Mouse (Mus musculus): ENCODE measurements around the gene Mrnip. TPM values are rescaled to one million over a fixed set of nuclear protein-coding genes. Genes with fewer than 3 reads are reported as not detected.

Gene Mrnip
- polyA plus RNA-seq, 1 experiment from 2014 or later: 30.9 TPM

GRCm38 (mm10) chr11:50229252-50229910 lies 55.1 kb downstream of the Mrnip start:
- Histone ChIP-seq H3K9me3 (ENCODE audit: control insufficient read depth, low read length) (no peaks in the 10 kb centered on the region), H3K9ac (ENCODE audit: low read length) (no peak overlapping the region), H3K36me3 (ENCODE audit: control insufficient read depth, insufficient read depth, low read length) (peaks cover 10% of the 10 kb centered on the region; the same call in 1 of the 2 replicates), H3K27me3 (ENCODE audit: control insufficient read depth, insufficient read depth, low read length) (no peaks in the 10 kb centered on the region), H3K4me2 (ENCODE audit: low read depth, severe bottlenecking) (no peak overlapping the region), H3K4me1 (ENCODE audit: control insufficient read depth, insufficient read depth, low read length) (peaks cover 40% of the 10 kb centered on the region), H3K27ac (replicated peaks; ENCODE audit: low read depth, low read length) (no peak overlapping the region; the same call in 1 of the 2 replicates), H3K4me3 (ENCODE audit: low read depth, low read length) (no peak overlapping the region)
- 38% methylated on average over 7 of the region's 7 CpGs for WGBS
- no peak for ATAC-seq (ENCODE audit: insufficient number of reproducible peaks, low FRiP score, low TSS enrichment, low read depth)
- DNase-seq (ENCODE audit: low spot score): no peak

GRCm38 (mm10) chr11:50230481-50231304 lies 56.4 kb downstream of the Mrnip start:
- Histone ChIP-seq H3K4me3 (ENCODE audit: low read depth, low read length) (no peak overlapping the region), H3K4me1 (ENCODE audit: control insufficient read depth, insufficient read depth, low read length) (peaks cover 38% of the 10 kb centered on the region), H3K27me3 (ENCODE audit: control insufficient read depth, insufficient read depth, low read length) (no peaks in the 10 kb centered on the region), H3K36me3 (ENCODE audit: control insufficient read depth, insufficient read depth, low read length) (peaks cover 15% of the 10 kb centered on the region; the same call in 1 of the 2 replicates), H3K9ac (ENCODE audit: low read length) (no peak overlapping the region), H3K4me2 (ENCODE audit: low read depth, severe bottlenecking) (peak overlapping the region; percentile 50), H3K27ac (replicated peaks; ENCODE audit: low read depth, low read length) (no peak overlapping the region), H3K9me3 (ENCODE audit: control insufficient read depth, low read length) (no peaks in the 10 kb centered on the region)
- DNase-seq (ENCODE audit: low spot score): peak; percentile 46
- no peak for ATAC-seq (ENCODE audit: insufficient number of reproducible peaks, low FRiP score, low TSS enrichment, low read depth)
- 23% methylated on average over 45 of the region's 45 CpGs for WGBS

GRCm38 (mm10) chr11:50231411-50231810 lies 57.2 kb downstream of the Mrnip start:
- ATAC-seq (ENCODE audit: insufficient number of reproducible peaks, low FRiP score, low TSS enrichment, low read depth): 0 out of 2 replicates have a peak, but pooled peaks have one; percentile 37
- Histone ChIP-seq H3K4me1 (ENCODE audit: control insufficient read depth, insufficient read depth, low read length) (peaks cover 37% of the 10 kb centered on the region), H3K27me3 (ENCODE audit: control insufficient read depth, insufficient read depth, low read length) (no peaks in the 10 kb centered on the region), H3K4me2 (ENCODE audit: low read depth, severe bottlenecking) (0 out of 2 replicates have a peak overlapping the region, but pooled peaks have one; percentile 5), H3K4me3 (ENCODE audit: low read depth, low read length) (no peak overlapping the region), H3K27ac (replicated peaks; ENCODE audit: low read depth, low read length) (no peak overlapping the region), H3K9me3 (ENCODE audit: control insufficient read depth, low read length) (no peaks in the 10 kb centered on the region), H3K36me3 (ENCODE audit: control insufficient read depth, insufficient read depth, low read length) (peaks cover 15% of the 10 kb centered on the region; the same call in 1 of the 2 replicates), H3K9ac (ENCODE audit: low read length) (no peak overlapping the region)
- peak; percentile 74 for DNase-seq (ENCODE audit: low spot score)
- WGBS: 19% methylated on average over 8 of the region's 8 CpGs

- Histone ChIP-seq H3K9ac (ENCODE audit: low read length) (no peak overlapping the region), H3K27ac (replicated peaks; ENCODE audit: low read depth, low read length) (no peak overlapping the region), H3K27me3 (ENCODE audit: control insufficient read depth, insufficient read depth, low read length) (peaks cover 13% of the 10 kb centered on the region), H3K4me3 (ENCODE audit: low read depth, low read length) (no peak overlapping the region), H3K4me2 (ENCODE audit: low read depth, severe bottlenecking) (no peak overlapping the region), H3K9me3 (ENCODE audit: control insufficient read depth, low read length) (no peaks in the 10 kb centered on the region), H3K4me1 (ENCODE audit: control insufficient read depth, insufficient read depth, low read length) (peaks cover 30% of the 10 kb centered on the region), H3K36me3 (ENCODE audit: control insufficient read depth, insufficient read depth, low read length) (peaks cover 15% of the 10 kb centered on the region; the same call in 1 of the 2 replicates)
- WGBS: 90% methylated on average over 13 of the region's 13 CpGs
- ATAC-seq (ENCODE audit: insufficient number of reproducible peaks, low FRiP score, low TSS enrichment, low read depth) (no peak), DNase-seq (ENCODE audit: low spot score) (no peak)
Observed at GRCm38 (mm10) chr11:50233022-50233421, 58.8 kb downstream of the Mrnip start.

- Histone ChIP-seq H3K9ac (ENCODE audit: low read length) (no peak overlapping the region), H3K4me3 (ENCODE audit: low read depth, low read length) (no peak overlapping the region), H3K27ac (replicated peaks; ENCODE audit: low read depth, low read length) (no peak overlapping the region), H3K36me3 (ENCODE audit: control insufficient read depth, insufficient read depth, low read length) (peaks cover 15% of the 10 kb centered on the region; the same call in 1 of the 2 replicates), H3K4me2 (ENCODE audit: low read depth, severe bottlenecking) (no peak overlapping the region), H3K4me1 (ENCODE audit: control insufficient read depth, insufficient read depth, low read length) (peaks cover 22% of the 10 kb centered on the region), H3K9me3 (ENCODE audit: control insufficient read depth, low read length) (no peaks in the 10 kb centered on the region), H3K27me3 (ENCODE audit: control insufficient read depth, insufficient read depth, low read length) (peaks cover 21% of the 10 kb centered on the region)
- no peak for DNase-seq (ENCODE audit: low spot score)
- no peak for ATAC-seq (ENCODE audit: insufficient number of reproducible peaks, low FRiP score, low TSS enrichment, low read depth)
- 85% methylated on average over 11 of the region's 11 CpGs for WGBS
Observed at GRCm38 (mm10) chr11:50233993-50234392, 59.7 kb downstream of the Mrnip start.

- no peak overlapping the region for H3K4me3 ChIP-seq (ENCODE audit: low read depth, low read length)
- WGBS: 93% methylated on average over 25 of the region's 25 CpGs
- ATAC-seq (ENCODE audit: insufficient number of reproducible peaks, low FRiP score, low TSS enrichment, low read depth) (no peak), DNase-seq (ENCODE audit: low spot score) (no peak)
- no peak overlapping the region for H3K27ac ChIP-seq (replicated peaks; ENCODE audit: low read depth, low read length)
- peaks cover 16% of the 10 kb centered on the region for H3K4me1 ChIP-seq (ENCODE audit: control insufficient read depth, insufficient read depth, low read length)
- no peaks in the 10 kb centered on the region for H3K9me3 ChIP-seq (ENCODE audit: control insufficient read depth, low read length)
- H3K27me3 ChIP-seq (ENCODE audit: control insufficient read depth, insufficient read depth, low read length): peaks cover 21% of the 10 kb centered on the region
- no peak overlapping the region for H3K4me2 ChIP-seq (ENCODE audit: low read depth, severe bottlenecking)
- no peak overlapping the region for H3K9ac ChIP-seq (ENCODE audit: low read length)
- peaks cover 15% of the 10 kb centered on the region; the same call in 1 of the 2 replicates for H3K36me3 ChIP-seq (ENCODE audit: control insufficient read depth, insufficient read depth, low read length)
Observed at GRCm38 (mm10) chr11:50234606-50235005, 60.4 kb downstream of the Mrnip start.

- Histone ChIP-seq H3K4me1 (ENCODE audit: control insufficient read depth, insufficient read depth, low read length) (peaks cover 9% of the 10 kb centered on the region), H3K36me3 (ENCODE audit: control insufficient read depth, insufficient read depth, low read length) (peaks cover 13% of the 10 kb centered on the region; the same call in 1 of the 2 replicates), H3K4me3 (ENCODE audit: low read depth, low read length) (peak overlapping the region; percentile 63), H3K27ac (replicated peaks; ENCODE audit: low read depth, low read length) (no peak overlapping the region), H3K9me3 (ENCODE audit: control insufficient read depth, low read length) (no peaks in the 10 kb centered on the region), H3K9ac (ENCODE audit: low read length) (peak overlapping the region; percentile 56), H3K27me3 (ENCODE audit: control insufficient read depth, insufficient read depth, low read length) (peaks cover 21% of the 10 kb centered on the region), H3K4me2 (ENCODE audit: low read depth, severe bottlenecking) (peak overlapping the region; percentile 95)
- peak; percentile 87 for ATAC-seq (ENCODE audit: insufficient number of reproducible peaks, low FRiP score, low TSS enrichment, low read depth)
- WGBS: under 1% methylated on average over 21 of the region's 27 CpGs
- DNase-seq (ENCODE audit: low spot score): peak; percentile 87
Observed at GRCm38 (mm10) chr11:50236540-50236936, 62.3 kb downstream of the Mrnip start.
